Mouse (Mus musculus) liver, adult 2 months (tissue): ENCODE measurements around the gene Hexim2. TPM values are rescaled to one million over a fixed set of nuclear protein-coding genes. Genes with fewer than 3 reads are reported as not detected.

Source experiments
- DNase-seq: peaks from one replicate; pipeline ENCODE4 v3.0.0-alpha.2; 2011; ENCODE audit warnings: low read depth, low spot score; ENCODE audit errors: extremely low read depth
- H3K27ac ChIP-seq: fragments of 200-500 bp; replicated peaks from 2 replicates; pipeline ENCODE4 v1.5.1; 2012; ENCODE audit warnings: low read depth, mild to moderate bottlenecking, control low read depth, inconsistent platforms, low read length; ENCODE audit not compliant: insufficient read depth
- H3K27me3 ChIP-seq: fragments of 200-500 bp; 2 replicates; pipeline ENCODE4 v1.6.1; 2012; ENCODE audit warnings: mild to moderate bottlenecking, moderate library complexity, low read length, inconsistent platforms; ENCODE audit not compliant: control insufficient read depth, insufficient read depth
- H3K36me3 ChIP-seq: fragments of 200-500 bp; 2 replicates; pipeline ENCODE4 v1.6.1; 2012; ENCODE audit warnings: low read length, inconsistent platforms; ENCODE audit not compliant: control insufficient read depth, insufficient read depth
- H3K4me1 ChIP-seq: fragments of 200-500 bp; 2 replicates; pipeline ENCODE4 v1.6.1; 2011; ENCODE audit warnings: low read length; ENCODE audit not compliant: control insufficient read depth, insufficient read depth
- H3K4me3 ChIP-seq: fragments of 200-500 bp; 2 replicates; pipeline ENCODE4 v1.5.1; 2011; ENCODE audit warnings: low read depth, mild to moderate bottlenecking, control low read depth, low read length, moderate library complexity; ENCODE audit not compliant: insufficient read depth
- H3K79me2 ChIP-seq: fragments of 200-500 bp; 2 replicates; pipeline ENCODE4 v1.6.1; 2012; ENCODE audit warnings: inconsistent platforms, mild to moderate bottlenecking, low read length, moderate library complexity; ENCODE audit not compliant: control insufficient read depth, insufficient read depth
- H3K9ac ChIP-seq: fragments of 200-500 bp; 2 replicates; pipeline ENCODE4 v1.6.1; 2012; ENCODE audit warnings: low read depth, mild to moderate bottlenecking, control low read depth, inconsistent platforms, low read length
- CTCF ChIP-seq: fragments of 200-500 bp; IDR thresholded peaks from 2 replicates; pipeline ENCODE4 v1.5.1; 2011; ENCODE audit warnings: low read depth, low read length, control low read depth
- POLR2A ChIP-seq: fragments of 200-500 bp; IDR thresholded peaks from 2 replicates; pipeline ENCODE4 v1.6.1; 2011; ENCODE audit warnings: low read length, control low read depth; ENCODE audit not compliant: insufficient read depth; ENCODE audit errors: extremely low read depth
- WGBS: fragments of 180-500 bp; shearing (Covaris S2); methylation state at CpG from one replicate; pipeline ENCODE4 v1.1.7; 2018; 5-methylcytosine and 5-hydroxymethylcytosine counted together
- polyA plus RNA-seq: library from polyadenylated mRNA; depleted of rRNA; stranded (reverse); fragments of >200 nt; gene quantifications from 2 replicates; pipeline ENCODE4 v1.2.3, GENCODE M21; 2012; rRNA removed
- total RNA-seq: library from RNA; depleted of rRNA; stranded (reverse); fragments of >200 nt; gene quantifications from 2 replicates; pipeline ENCODE4 v1.2.3, GENCODE M21; 2014; rRNA removed

Hexim2 gene
- total and polyA plus RNA-seq, 2 experiments, result 1.8 to 1.9 TPM

DNA sequence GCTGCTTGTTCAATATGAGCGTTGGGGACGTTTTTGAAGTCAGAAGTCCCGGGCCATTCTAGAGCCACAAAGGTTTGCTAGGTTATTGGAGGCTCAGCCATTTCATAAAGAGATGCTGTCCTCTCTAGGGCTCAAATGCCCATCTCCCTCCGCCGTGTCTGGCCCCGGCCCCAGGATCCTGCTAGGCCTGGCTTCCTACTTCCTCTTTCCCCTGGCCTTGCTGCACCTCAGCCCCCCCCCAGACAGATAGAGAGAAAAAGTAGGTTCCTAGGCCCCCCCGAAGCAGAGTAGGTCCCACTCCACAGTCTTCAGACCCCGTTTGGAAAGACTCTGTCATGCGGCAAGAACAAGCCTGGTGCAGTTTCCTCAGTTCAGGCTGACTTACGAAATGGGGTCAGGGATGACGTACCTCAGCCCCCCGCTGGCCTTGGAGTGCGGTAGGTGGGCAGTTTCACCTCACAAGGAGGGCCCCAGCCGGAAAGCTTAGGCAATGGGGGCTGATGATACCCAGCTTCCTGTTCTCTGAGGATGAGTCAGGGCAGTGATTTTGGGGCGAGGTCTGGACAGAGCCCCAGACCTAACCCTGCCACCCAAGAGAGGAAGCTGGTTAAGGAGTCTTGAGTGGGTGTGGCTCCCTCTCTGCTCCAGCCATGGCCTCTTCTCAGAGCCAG is 45.7 kb downstream of the Hexim2 start:
- DNase-seq, result no peak
- no peaks in the 10 kb centered on the region for H3K4me1 ChIP-seq
- no peak overlapping the region for H3K4me3 ChIP-seq
- H3K79me2 ChIP-seq, result no peaks in the 10 kb centered on the region
- WGBS, result 80% methylated on average over 15 of the region's 15 CpGs
- H3K27ac ChIP-seq, result no peak overlapping the region
- H3K9ac ChIP-seq, result no peak overlapping the region
- TF ChIP-seq POLR2A (no peak), CTCF (no peak)
- no peaks in the 10 kb centered on the region for H3K36me3 ChIP-seq
- H3K27me3 ChIP-seq, result no peaks in the 10 kb centered on the region

DNA sequence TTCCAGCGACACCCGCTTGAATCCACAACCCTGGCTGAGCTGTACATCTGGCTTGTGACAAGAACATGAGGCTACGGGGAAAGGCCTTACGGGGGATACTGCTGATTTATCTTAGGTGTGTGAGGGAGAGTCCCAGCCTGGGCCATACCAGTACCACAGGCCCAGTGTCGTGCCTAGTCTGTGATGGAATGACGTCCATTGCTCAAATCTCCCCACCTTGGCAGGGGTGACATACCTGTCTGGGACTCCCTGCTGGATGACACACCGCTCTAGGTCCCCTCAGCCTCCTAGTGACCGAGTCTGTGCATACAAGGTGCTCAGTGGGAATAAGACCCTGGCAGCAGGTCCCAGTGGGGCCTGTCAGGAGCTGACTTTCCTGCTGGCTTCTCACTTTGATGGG is 46.5 kb downstream of the Hexim2 start:
- Histone ChIP-seq H3K4me1 (no peaks in the 10 kb centered on the region), H3K27ac (no peak overlapping the region), H3K4me3 (no peak overlapping the region), H3K79me2 (no peaks in the 10 kb centered on the region), H3K36me3 (no peaks in the 10 kb centered on the region), H3K27me3 (no peaks in the 10 kb centered on the region), H3K9ac (no peak overlapping the region)
- 92% methylated on average over 8 of the region's 8 CpGs for WGBS
- TF ChIP-seq CTCF (no peak), POLR2A (no peak)
- no peak for DNase-seq

DNA sequence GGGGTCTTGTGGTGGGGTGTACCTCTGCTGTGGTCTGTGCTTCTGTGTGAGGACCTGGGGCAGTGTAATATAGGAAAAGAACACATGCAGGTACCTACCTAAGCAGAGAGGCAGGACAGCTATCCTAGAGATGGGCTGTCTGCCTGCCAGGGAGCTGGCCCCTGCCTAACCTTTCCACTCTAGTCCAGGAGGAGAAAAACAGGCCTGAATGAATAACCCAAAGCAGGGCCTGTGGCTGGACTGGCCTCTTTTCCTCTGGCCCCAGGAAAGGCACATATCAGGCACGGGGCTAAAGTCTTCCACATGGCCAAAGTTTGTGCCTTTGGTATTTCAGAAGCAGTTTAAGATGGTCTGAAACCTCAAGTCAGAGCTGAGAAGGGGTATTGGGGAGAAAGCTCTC is 48.2 kb downstream of the Hexim2 start:
- no peak overlapping the region for H3K9ac ChIP-seq
- no peak for DNase-seq
- TF ChIP-seq CTCF, result no peak
- TF ChIP-seq POLR2A, result no peak
- H3K79me2 ChIP-seq, result no peaks in the 10 kb centered on the region
- H3K4me3 ChIP-seq, result no peak overlapping the region
- WGBS, result 76% methylated on average over 1 of the region's 1 CpGs
- H3K27me3 ChIP-seq, result no peaks in the 10 kb centered on the region
- H3K27ac ChIP-seq, result no peak overlapping the region
- H3K36me3 ChIP-seq, result no peaks in the 10 kb centered on the region
- H3K4me1 ChIP-seq, result no peaks in the 10 kb centered on the region

DNA sequence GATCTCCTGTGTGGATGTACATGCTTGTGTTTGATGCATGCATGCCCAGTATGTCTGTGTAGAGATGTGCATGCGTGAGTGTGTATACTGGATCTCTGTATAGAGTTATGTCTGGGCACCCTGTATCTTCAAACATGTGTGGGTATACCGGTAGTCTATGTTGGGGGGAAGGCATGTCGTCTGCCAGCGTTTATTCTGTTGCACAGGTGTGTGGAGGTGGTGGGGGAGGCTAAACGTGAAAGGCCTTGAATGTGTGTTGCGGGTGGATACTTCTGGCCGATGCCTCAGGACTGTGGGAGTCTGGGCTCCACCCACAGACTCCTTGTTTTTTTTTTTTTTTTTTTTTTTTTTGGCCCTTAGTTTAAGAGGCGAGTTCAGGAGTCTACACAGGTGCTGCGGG is 49.1 kb downstream of the Hexim2 start:
- Histone ChIP-seq H3K4me3 (no peak overlapping the region), H3K27ac (no peak overlapping the region), H3K4me1 (no peaks in the 10 kb centered on the region), H3K79me2 (no peaks in the 10 kb centered on the region), H3K9ac (no peak overlapping the region), H3K27me3 (no peaks in the 10 kb centered on the region), H3K36me3 (no peaks in the 10 kb centered on the region)
- TF ChIP-seq POLR2A (no peak), CTCF (no peak)
- 74% methylated on average over 9 of the region's 9 CpGs for WGBS
- DNase-seq, result no peak

DNA sequence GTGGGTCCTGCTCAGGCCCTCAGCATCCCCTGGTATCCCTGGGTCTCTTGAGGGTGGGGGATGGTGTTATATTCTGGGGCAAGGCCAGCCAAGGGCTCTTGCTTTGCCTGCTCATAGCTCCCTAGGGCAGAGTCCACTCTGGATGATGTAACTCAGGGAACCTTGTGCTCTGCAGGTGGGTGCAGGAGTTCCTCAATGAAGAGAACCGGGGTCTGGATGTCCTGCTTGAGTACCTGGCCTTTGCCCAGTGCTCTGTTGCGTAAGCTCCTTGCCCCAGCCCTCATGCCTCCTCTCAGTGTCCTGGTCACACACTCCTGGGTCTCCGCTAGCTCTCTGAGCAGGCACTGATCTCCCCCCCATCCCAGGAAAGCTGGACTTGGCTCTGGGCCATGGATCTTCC is 49.7 kb downstream of the Hexim2 start:
- Histone ChIP-seq H3K4me1 (no peaks in the 10 kb centered on the region), H3K27ac (no peak overlapping the region), H3K79me2 (no peaks in the 10 kb centered on the region), H3K27me3 (no peaks in the 10 kb centered on the region), H3K4me3 (no peak overlapping the region), H3K9ac (no peak overlapping the region), H3K36me3 (no peaks in the 10 kb centered on the region)
- TF ChIP-seq POLR2A (no peak), CTCF (no peak)
- WGBS, result 74% methylated on average over 3 of the region's 3 CpGs
- DNase-seq, result no peak

DNA sequence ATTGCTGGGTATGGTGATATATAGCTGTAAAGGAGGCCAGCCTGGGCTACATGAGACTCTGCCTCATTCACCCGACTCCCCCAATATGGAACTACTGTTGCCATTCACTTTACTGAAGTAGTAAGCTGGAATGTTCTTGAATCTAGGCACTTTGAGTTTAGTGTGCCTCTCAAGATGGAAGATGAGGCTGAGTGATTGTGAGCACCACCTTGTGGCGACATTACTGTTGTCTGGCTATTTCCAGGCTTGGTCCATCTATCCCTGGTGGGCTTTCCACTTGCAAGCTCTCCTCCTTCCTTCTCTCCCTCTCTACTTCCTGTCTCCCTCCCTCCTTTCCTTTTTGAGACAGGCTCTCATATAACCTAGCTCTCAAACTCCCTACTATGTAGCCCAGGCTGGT is 52.7 kb downstream of the Hexim2 start:
- H3K9ac ChIP-seq, result no peak overlapping the region
- H3K79me2 ChIP-seq, result no peaks in the 10 kb centered on the region
- no peaks in the 10 kb centered on the region for H3K27me3 ChIP-seq
- no peak overlapping the region for H3K4me3 ChIP-seq
- peak; percentile 7 for DNase-seq
- H3K27ac ChIP-seq, result no peak overlapping the region
- TF ChIP-seq POLR2A (no peak), CTCF (peak; percentile 26; the same call in 1 of the 2 replicates)
- 48% methylated on average over 2 of the region's 2 CpGs for WGBS
- no peaks in the 10 kb centered on the region for H3K4me1 ChIP-seq
- no peaks in the 10 kb centered on the region for H3K36me3 ChIP-seq

Other genes starting within 250 kb of the Hexim2 start
- gene Fam187a, start 247.3 kb upstream of the Hexim2 start, total RNA-seq, result 0.07 TPM in 1 of 2 replicates, not detected in the other
- gene Fam187a, start 247.3 kb upstream of the Hexim2 start, polyA plus RNA-seq, result not detected in 2 replicates
- 0.18 and 0.20 TPM in 2 replicates for gene Gfap, start 231.5 kb upstream of the Hexim2 start, total RNA-seq
- gene Gfap, start 231.5 kb upstream of the Hexim2 start, polyA plus RNA-seq, result 0.29 and 0.35 TPM in 2 replicates
- gene Kif18b, start 207.3 kb upstream of the Hexim2 start, total RNA-seq, result 0.09 and 0.27 TPM in 2 replicates
- gene Kif18b, start 207.3 kb upstream of the Hexim2 start, polyA plus RNA-seq, result 0.05 and 0.12 TPM in 2 replicates
- 0.27 TPM in 1 of 2 replicates, not detected in the other for gene C1ql1, start 185.7 kb upstream of the Hexim2 start, total RNA-seq
- gene C1ql1, start 185.7 kb upstream of the Hexim2 start, polyA plus RNA-seq, result not detected in 2 replicates
- 16.8 and 23.9 TPM in 2 replicates for gene Nmt1, start 104.2 kb upstream of the Hexim2 start, total RNA-seq
- gene Nmt1, start 104.2 kb upstream of the Hexim2 start, polyA plus RNA-seq, result 34.1 and 34.3 TPM in 2 replicates
- 23.9 and 30.9 TPM in 2 replicates for gene Dcakd, start 104.1 kb upstream of the Hexim2 start, total RNA-seq
- gene Dcakd, start 104.1 kb upstream of the Hexim2 start, polyA plus RNA-seq, result 45.8 and 46.3 TPM in 2 replicates
- gene Plcd3, start 30.8 kb upstream of the Hexim2 start, total RNA-seq, result 0.54 and 1.0 TPM in 2 replicates
- gene Plcd3, start 30.8 kb upstream of the Hexim2 start, polyA plus RNA-seq, result 0.31 and 2.0 TPM in 2 replicates
- 56.3 and 64.4 TPM in 2 replicates for gene Acbd4, start 30.7 kb upstream of the Hexim2 start, total RNA-seq
- gene Acbd4, start 30.7 kb upstream of the Hexim2 start, polyA plus RNA-seq, result 66.6 and 83.9 TPM in 2 replicates
- 10.2 and 10.5 TPM in 2 replicates for gene Hexim1, start 16.2 kb upstream of the Hexim2 start, total RNA-seq
- 12.1 and 13.5 TPM in 2 replicates for gene Hexim1, start 16.2 kb upstream of the Hexim2 start, polyA plus RNA-seq
- gene Fmnl1, start 38.7 kb downstream of the Hexim2 start, total RNA-seq, result 0.46 and 0.74 TPM in 2 replicates
- 0.86 and 2.2 TPM in 2 replicates for gene Fmnl1, start 38.7 kb downstream of the Hexim2 start, polyA plus RNA-seq
- gene 1700023F06Rik, start 76.1 kb downstream of the Hexim2 start, total RNA-seq, result not detected in 2 replicates
- gene 1700023F06Rik, start 76.1 kb downstream of the Hexim2 start, polyA plus RNA-seq, result not detected in 2 replicates
- not detected in 2 replicates for gene Spata32, start 86.0 kb downstream of the Hexim2 start, total RNA-seq
- not detected in 2 replicates for gene Spata32, start 86.0 kb downstream of the Hexim2 start, polyA plus RNA-seq
- gene Map3k14, start 135.0 kb downstream of the Hexim2 start, total RNA-seq, result 1.4 and 2.2 TPM in 2 replicates
- 2.0 and 2.1 TPM in 2 replicates for gene Map3k14, start 135.0 kb downstream of the Hexim2 start, polyA plus RNA-seq
- gene Arhgap27, start 231.3 kb downstream of the Hexim2 start, total RNA-seq, result 0.55 and 1.2 TPM in 2 replicates
- 1.6 and 3.0 TPM in 2 replicates for gene Arhgap27, start 231.3 kb downstream of the Hexim2 start, polyA plus RNA-seq